Mouse (Mus musculus) gastrocnemius, adult 8-10 months (tissue): ENCODE measurements at regions not wholly inside any gene's neighbourhood (a gene's known extent, or its start where the extent isn't known, plus 50 kb on each side); places are given as distances from the start of the nearest gene placed in this dataset.

ENCODE experiments used
- DNase-seq, 2 experiments: peaks; one replicate each; pipeline ENCODE4 v3.0.0; 2022; ENCODE audit warnings: low spot score in 2 of 2

DNA sequence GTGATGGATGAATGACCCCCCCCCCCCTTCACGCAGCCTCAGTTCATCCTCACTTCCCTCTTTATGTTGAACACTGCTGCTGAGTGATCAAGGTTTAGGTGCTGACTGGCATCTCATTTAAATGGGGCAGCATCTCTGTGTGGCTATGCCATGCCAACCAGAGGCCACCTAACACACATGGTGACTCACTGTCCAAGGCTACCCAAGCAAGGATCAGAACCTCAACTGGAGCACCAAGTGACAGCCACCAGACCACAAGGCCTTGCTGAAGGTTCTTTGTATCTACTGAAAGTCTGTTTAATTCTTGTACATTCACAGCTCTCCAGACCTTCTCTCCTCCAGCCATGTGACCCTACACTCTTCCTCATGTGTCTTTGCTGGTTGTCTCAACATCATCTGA, 347.6 kb upstream of the Myt1l start:
- DNase-seq, result no peak

DNA sequence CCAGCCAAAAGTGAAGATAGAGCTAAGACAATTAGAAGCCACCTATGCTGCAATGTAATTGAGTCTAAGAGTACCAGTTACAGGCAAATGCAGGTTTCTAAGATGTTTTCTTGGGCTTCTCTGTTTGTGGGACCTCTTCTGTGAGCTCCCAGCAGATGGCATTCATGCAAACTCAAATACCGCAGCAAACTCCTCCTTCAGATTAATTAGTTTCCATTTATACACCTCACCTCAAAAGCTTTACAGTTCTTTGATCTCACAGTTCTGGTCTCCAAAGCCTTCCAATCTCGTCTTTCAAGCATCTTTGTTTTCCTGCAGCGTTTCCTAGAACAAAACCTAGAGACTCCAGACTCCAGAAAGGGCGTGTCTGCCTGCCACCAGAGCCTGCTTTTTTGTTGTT, 340.6 kb upstream of the Myt1l start:
- DNase-seq, result no peak

DNA sequence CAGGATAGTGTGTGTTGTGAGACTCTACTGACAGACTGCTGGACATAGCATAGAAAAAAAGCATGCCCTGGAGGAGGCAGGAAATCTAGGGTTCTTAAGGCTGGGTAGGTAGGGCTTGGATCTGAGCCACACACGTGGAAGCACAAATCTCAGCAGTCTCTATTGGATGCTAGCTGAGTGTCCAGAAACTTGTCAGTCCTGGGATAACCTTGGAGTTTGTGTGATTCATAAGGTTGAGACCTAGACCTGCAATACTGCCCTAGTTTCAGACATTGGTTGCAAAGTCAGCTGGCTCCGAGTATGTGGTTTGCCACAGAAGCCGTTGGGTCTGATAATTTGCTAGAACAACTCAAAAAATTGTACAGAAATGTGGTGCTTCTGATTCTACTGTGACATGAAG, 335.8 kb upstream of the Myt1l start:
- DNase-seq, result no peak

DNA sequence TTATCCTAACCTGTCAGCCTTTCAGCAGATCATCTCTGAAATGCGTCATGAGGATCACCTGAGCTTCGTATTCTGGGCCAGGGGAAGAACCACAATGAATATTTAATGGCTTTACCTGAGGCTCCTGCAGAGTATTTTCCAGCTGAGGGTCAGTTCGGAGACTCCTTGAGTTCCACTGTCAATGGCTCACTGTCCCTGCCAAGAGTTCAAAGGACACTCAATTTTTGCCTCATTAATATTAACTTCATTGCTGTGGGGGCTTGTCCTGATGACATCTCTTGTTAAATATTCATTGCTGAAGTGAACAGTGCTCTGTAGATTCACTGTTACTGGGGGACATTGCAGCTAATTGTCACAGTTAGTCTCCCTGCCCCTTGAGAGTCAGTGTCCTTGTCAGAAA, 316.2 kb upstream of the Myt1l start:
- no peak for DNase-seq

DNA sequence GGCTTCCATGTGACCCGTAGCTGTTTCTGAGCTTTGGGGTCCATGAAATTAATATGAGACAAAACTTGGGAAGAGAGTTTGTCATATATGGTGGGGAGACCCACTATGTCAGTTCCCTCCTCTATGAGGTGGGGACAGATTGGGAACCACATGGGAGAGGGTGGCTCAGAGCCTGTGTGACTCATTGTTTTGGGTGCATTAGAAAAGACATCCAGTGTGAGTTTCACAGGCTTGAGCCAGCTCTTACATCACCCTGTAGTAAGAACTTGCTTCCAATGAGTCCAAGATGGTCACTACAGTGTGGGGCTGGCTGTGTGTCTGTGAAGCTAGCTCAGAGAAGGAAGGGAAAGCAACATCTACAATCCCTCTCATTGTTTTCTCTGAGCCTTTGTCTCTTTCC, 314.6 kb upstream of the Myt1l start:
- DNase-seq, result no peak

DNA sequence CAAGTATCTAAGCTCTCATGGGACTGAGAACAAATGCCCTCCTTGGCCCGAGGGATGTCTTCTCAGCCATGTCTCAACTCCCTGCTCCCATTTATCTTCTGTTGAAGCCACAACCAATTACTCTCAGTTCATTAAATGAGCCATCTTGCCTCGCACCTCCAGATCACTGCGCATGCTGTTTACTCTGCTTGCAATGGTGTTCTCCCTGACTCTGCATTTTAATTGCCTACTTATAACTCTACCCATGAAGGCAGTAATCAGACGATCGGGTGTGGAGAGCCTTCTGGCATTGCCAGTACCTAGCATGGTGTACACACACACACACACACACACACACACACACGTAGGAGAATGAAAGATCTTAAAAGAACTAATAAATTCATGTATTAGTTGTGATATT, 306.1 kb upstream of the Myt1l start:
- DNase-seq, result no peak

DNA sequence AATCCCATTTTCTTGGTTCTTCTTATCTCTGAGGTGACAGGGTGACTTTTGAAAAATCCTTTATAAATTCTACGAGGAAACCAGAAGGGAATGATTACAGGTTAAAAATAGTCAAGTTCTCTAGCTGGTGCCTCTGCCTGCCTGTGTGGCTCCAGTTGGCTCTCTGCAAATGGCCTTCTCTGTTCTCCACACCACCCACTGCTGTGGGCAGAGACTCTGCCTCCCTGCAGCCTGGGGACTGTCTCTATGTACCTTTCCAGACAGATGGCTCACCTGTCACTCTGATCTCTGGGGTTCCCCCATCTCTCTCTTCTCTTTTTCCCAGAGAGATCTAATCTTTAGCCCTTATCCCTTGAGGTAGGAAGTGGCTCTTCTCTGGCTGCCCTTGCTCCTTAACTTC, 302.2 kb upstream of the Myt1l start:
- DNase-seq, result no peak

DNA sequence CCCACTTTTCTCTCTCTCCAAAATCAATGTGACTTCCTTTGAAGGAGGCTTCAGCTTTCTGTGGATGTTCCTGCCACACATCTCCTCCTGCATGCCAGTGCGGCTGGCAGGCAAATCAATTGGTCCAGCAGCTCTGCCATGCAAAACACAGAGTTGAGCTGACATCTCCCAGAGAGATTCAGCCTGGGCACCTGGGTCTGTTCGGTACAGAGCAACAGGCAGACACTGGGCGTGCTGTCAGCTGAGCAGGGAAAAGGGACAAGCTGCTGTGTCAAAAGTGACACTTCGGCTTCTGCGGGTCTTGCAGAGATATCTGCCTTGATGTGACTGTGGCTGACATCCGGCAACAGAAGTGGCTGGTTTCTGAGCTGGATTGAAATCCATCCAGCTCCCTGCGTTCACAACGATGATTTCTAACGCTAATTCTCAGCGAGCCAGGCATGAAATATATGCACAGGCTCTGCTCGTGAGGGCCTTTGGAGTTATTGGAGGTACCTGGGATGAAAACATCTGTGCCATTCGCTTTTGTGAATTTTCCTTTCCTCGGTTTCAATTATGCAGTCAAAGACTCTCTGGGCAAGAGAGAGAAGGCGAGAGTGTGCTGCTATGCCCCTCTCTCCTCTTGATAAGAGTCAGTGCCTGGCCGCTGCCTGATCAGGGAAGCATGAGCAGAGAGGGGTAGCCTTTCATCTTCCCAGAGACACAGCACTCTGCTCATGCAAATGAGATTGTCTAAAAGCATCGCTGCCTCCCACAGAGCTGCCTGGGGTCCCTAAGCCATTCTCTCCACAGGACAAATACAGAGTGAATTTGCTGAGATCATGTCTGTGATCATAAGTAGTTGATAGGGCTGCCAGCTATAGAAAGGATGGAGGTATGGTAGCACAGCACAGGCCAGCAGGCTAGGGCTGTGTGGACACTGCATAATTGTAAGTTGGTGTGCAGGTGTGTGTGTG, 295.4 kb upstream of the Myt1l start:
- no peak for DNase-seq

DNA sequence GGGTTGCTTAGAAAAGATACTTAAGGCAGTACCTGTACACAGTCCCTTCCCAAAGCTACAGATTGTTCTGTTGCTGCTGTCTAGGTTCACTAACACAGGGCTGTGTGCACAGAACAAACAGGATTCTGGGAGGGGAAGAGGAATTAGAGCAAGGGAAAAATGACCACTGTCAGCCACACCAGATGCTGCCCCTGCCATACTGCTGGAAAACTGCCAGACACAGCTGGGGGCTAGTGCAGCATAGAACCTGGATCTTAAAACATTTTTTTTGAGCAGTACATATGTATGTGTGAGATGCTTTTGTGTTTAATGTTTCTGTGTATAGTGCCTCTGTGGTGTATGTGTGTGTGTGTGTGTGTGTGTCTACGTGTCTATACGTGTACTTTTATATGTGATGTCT, 291.7 kb upstream of the Myt1l start:
- no peak for DNase-seq

DNA sequence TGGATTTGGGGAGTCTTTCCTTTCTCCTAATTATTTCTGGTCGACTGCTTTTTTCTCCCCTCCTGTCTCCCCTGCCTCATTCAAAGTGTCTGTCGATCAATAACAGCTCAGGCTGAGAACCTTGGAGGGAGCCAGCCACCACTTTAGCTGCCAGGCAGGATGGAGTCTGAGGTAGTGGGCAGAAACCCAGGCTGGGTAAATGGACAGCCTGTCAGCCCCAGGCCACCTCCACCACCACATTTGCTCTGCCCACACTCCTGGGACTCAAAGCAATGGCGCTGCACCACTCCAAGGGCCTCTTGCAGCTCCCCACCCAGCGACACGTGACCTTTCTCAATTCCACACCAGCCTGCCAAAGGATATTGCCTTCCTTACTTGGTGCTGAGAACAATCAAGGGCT, 290.7 kb upstream of the Myt1l start:
- DNase-seq, result no peak

DNA sequence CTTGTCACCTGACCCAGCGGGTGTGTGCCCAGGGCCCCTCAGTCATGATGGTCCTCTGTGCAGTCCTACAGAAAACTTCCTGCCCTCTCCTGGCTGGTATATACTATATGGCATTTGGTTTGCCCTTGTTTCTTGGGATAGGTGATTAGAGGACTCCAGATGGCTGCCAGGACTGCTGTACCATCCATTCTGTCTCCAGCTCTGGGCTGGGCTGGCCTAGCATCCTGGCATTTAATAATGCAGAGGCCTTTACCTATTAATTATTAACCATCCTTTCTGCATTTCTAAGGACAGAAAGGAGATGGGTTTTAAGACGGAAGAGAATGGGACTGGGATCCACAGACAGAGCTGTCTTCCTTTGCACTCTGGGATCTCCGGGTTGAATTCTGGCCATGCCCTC, 288.7 kb upstream of the Myt1l start:
- no peak for DNase-seq

DNA sequence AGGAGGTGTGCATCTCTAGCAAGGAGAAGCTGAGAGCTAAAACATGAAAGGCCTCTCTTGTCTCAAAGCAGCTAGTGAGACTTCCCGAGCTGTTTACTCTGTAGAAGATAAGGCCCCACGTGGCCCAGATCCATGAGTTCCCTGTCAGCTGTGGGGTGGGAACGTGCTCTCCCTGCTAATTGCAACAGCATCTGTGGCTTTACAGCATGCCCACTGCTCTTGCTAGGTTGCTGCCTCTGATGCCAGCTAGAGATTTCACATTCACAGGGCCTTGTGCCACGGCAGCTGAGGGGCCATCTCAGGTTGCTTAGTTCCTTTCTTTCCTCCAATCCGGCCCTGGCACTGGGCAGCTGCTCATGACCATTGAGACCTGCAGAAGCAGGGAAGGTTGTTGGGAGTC, 288.2 kb upstream of the Myt1l start:
- DNase-seq, result no peak

DNA sequence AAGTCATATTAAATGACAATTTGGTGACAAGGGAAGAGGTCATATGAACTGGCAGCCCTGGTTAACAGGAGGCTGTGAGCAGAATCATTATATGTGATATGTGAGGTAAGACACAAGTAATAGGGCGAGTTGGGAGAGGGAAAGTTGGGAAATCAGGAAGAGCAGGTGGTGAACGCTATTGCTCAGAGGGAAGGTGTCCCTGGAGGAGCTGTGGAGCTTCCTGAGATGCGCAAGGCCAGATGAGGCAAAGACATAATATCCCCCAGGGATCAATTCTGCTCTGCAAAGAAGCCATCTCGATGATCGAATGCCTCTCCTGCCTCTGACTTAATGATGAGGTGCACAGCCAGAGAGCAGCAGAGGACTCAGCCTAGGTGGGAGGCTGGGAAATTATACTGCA, 285.1 kb upstream of the Myt1l start:
- DNase-seq, result no peak

DNA sequence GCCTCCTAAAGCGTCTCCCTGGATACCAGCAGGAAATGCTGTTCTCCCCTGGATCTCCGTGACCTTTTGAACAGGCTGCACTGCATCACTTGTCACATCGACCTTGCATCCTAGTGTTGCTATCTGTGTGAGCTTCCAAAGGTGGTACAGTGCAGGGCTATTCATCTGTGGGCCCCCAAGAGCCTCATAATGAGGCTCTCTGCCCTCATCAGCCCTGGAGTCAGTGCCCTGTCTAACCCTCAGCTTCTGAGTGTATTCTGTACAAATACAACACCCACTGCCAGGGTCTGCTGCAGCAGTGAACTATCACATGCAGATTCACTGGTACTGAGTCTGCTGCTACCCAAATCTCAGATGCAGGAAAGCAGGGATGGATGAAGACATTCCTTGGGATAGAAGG, 282.1 kb upstream of the Myt1l start:
- no peak for DNase-seq

DNA sequence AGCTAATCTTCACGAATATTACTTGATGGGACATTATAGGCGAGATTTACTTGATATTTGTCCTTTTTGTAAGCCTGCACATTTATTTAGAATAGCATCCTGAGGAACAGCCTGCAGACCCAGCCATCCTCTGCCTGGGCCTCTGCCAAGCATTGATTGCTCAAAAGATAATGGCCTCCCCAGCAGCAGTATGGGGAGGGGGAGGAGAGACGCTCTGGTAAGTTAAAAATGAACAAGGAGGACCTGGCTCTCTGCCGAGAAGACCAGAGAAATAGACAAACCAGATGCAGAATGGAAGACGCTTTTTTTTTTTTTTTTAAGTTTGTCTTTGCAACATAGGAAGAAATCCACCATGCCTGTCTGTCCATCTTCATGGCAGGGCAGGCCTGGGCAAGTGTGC, 280.8 kb upstream of the Myt1l start:
- DNase-seq, result no peak

DNA sequence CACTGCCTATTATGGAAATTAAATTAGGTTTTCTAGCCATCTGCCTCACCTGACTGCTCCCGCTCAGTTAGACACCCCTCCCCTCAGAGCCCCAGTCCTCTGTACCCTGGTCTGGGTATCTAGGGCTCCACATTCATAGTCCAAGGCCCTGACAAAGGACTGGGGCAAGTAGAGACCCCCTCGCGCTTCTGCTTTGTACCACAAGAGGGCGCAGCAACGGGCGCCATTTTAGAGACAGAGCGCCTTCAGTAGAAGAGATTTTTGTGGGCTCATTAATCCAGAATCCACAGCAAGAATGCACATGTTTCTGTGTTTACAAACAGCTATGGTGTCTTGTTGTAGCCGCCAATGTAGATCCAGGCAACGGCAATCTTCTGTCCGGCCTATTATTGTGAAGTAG, 279.7 kb upstream of the Myt1l start:
- DNase-seq, result no peak

DNA sequence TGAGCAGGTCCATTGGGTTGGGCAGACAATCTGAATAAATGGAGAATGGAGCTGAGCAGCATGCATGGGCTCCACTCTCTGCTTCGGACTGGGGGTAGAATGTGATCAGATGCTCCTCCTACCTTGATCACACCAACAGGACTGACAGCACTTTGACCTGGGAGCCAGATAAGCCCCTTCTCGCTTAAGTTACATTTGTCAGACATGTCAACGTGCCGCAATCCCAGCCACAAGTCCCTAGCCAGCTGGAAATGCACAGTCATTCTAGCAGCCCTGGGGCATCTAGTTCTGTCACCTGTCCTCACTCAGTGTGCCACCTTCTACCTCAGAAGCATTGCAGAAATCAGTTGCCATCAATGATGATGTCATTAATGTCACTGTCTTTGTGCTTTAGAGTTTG, 272.1 kb upstream of the Myt1l start:
- DNase-seq, result no peak

DNA sequence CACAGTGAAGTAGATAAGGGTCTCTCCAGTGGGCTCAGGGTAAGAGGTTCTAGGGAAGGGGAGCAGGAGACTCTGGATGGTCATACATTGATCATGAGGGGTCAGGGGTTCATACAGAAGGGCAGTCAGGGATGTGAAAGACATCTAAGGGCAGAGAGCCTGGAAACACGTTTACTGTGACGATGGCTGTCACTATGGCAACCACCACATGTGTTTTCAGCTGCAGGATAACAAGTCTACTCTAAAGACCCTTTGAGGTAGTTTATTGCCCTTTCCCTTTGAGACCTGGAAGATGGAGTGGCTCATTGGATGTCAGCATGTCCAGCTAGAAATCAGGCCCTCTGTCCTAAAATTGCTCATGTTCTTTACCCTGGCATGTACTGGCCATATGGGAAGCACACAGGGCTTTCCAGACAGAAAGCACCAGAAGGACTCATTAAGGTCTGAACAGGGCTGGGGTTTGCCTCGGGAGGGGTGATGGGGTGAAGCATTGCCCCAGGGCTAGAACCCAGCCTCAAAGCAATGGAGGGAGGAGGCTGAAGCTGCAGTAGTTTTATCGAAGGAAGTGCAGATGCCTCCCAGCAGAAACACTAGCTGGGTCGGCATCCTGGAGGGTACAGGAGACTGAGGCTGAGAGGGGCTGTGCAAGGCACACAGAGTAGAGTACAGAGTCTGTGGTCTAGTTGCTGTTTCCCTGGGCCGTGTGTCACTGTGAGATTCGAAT, 271.0 kb upstream of the Myt1l start:
- no peak for DNase-seq

DNA sequence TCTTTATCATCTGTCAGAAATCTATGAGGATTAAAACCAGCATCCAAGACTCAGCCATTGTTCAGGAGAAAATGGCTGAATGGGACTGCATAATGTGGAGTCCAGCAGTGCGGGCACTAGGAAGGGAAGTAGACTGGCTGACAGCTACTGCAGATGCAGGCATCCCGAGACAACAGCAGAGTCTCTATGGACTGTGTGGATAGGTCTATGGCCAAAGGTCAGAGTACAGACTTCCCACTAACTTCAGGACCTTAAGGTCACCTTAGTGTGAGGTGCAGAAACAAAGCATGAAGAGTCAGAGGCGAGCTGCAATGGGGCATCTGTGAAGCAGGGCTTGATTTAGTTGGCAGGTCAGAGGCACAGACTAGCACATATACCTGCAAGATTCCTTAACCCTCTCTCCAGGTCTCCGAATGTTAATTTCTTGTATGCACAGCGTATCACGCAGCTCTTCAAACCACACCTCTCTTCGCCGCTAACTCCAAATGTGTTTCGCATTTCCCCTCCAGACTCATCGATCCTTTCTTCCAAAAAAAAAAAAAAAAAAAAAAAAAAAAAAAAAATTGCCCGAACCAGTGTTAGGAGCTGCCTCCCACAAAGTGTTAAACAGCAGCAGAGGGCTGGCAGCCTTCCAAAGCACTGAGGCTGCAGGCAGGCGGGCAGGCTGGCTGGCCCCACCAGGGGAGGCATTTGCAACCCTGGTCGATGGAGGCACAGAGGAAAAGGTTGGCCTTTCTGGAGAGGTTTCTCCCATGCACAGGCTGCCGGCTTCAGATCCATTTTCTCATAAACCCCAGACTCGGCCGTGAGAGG, 270.2 kb upstream of the Myt1l start:
- DNase-seq, result no peak

DNA sequence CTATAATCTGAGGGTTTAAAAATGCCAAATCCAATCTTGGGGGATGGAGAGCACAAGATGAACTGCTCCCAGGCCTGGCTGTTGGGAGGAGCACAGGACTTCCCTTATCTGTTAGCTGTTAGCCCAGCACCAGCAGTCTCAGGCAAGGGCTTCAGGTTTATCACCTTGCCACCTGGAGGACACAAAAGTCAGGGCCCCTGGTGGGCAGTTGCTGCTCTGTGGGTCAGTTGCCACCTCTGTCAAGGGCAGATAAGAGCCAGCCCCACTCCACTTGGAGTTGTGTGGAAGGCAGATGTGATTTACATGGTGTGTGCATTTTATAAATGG, 269.7 kb upstream of the Myt1l start:
- no peak for DNase-seq

DNA sequence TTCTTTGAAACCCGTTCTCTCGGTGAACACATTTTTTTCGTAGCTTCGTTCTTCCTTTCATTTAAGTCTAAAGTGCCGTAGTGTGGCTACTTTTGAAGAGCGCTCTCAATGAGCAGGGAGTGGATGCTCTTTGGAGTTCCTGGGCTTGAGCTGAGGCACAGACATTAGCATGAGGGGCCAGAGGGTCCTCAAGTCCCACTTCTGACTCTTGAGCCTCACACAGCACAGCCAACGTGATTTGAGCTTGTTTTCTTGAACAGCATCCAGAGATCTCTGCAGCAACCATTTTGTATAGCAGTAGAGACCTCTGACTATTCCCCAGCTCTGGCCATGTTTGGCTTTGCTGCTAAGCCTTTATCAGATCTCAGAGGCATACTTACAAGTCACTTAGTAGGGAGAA, 269.2 kb upstream of the Myt1l start:
- no peak for DNase-seq

DNA sequence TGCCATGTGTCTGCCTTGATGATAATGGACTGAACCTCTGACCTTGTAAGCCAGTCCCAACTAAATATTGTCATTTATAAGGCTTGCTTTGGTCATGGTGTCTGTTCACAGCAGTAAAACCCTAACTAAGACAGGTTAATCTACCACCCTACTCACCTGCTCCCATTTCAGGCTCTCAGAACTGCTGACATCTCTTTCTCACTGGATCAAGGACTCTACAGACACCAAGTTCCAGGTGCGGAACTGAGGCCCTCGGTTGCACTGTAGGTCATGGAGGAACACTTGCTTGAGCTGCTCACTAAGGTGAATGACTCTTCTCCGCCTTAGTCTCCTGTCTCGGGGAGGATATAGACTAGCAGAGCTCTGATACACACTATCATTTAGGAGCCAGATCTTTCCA, 254.0 kb upstream of the Myt1l start:
- no peak for DNase-seq
